Mouse (Mus musculus) bone marrow, adult 2 months (tissue): ENCODE measurements around the gene Ddx39b.

Source experiments
- CTCF ChIP-seq: fragments of 200-500 bp; IDR thresholded peaks from 2 replicates; pipeline ENCODE4 v1.5.1; 2011; ENCODE audit warnings: low read length, control low read depth; ENCODE audit not compliant: control insufficient read depth, insufficient read depth
- POLR2A ChIP-seq: fragments of 200-500 bp; IDR thresholded peaks from 2 replicates; pipeline ENCODE4 v1.6.1; 2011; ENCODE audit warnings: low read depth, mild to moderate bottlenecking, control low read depth, low read length, borderline replicate concordance; ENCODE audit not compliant: control insufficient read depth

GRCm38 (mm10) chr17:35249451-35250197, 8.1 kb downstream of the Ddx39b start:
- TF ChIP-seq CTCF (no peak), POLR2A (no peak)
